Mouse (Mus musculus): ENCODE data around the gene Itgb2.
A peak's percentile ranks its signal among the peaks of the same experiment; 100 is the strongest.

Gene Itgb2

GRCm38 (mm10) chr10:77587091-77587775 is 57.2 kb downstream of the Itgb2 start:
- DNase-seq (ENCODE audit: low spot score in 2 of 2) = no peak

- no peak for DNase-seq (ENCODE audit: low spot score in 2 of 2)
These were observed 58.0 kb downstream of the Itgb2 start for GRCm38 (mm10) chr10:77588036-77588435.

GRCm38 (mm10) chr10:77589117-77589516 is 59.1 kb downstream of the Itgb2 start:
- DNase-seq (ENCODE audit: low spot score in 2 of 2) = no peak

GRCm38 (mm10) chr10:77589749-77590148 is 59.7 kb downstream of the Itgb2 start:
- DNase-seq (ENCODE audit: low spot score in 2 of 2) = no peak

- DNase-seq (ENCODE audit: low spot score in 2 of 2) = peak in 1 of 2 experiments; percentile 39
These were observed 60.8 kb downstream of the Itgb2 start for GRCm38 (mm10) chr10:77590812-77591211.

- no peak for DNase-seq (ENCODE audit: low spot score in 2 of 2)
These were observed 61.5 kb downstream of the Itgb2 start for GRCm38 (mm10) chr10:77591546-77591945.

- DNase-seq (ENCODE audit: low spot score in 2 of 2) = no peak
These were observed 66.0 kb downstream of the Itgb2 start for GRCm38 (mm10) chr10:77596060-77596459.

- DNase-seq (ENCODE audit: low spot score in 2 of 2) = no peak
These were observed 73.0 kb downstream of the Itgb2 start for GRCm38 (mm10) chr10:77603021-77603420.

- DNase-seq (ENCODE audit: low spot score in 2 of 2) = no peak
These were observed 74.1 kb downstream of the Itgb2 start for GRCm38 (mm10) chr10:77604111-77604510.

GRCm38 (mm10) chr10:77604958-77605357 is 74.9 kb downstream of the Itgb2 start:
- DNase-seq (ENCODE audit: low spot score in 2 of 2) = no peak

GRCm38 (mm10) chr10:77605368-77605767 is 75.3 kb downstream of the Itgb2 start:
- no peak for DNase-seq (ENCODE audit: low spot score in 2 of 2)

GRCm38 (mm10) chr10:77605908-77606826 is 76.1 kb downstream of the Itgb2 start, which contains the start of the genes Sumo3 and Gm49325:
Gene Sumo3, plus strand, starts transcription at chr10:77606097.
Gene Gm49325, plus strand, starts transcription at chr10:77606197.
- peak; percentile 97 to 99 for DNase-seq (ENCODE audit: low spot score in 2 of 2)

GRCm38 (mm10) chr10:77606855-77607254 is 76.8 kb downstream of the Itgb2 start:
- DNase-seq (ENCODE audit: low spot score in 2 of 2) = no peak

GRCm38 (mm10) chr10:77607441-77607840 is 77.4 kb downstream of the Itgb2 start:
- no peak for DNase-seq (ENCODE audit: low spot score in 2 of 2)

GRCm38 (mm10) chr10:77608589-77608988 is 78.5 kb downstream of the Itgb2 start:
- DNase-seq (ENCODE audit: low spot score in 2 of 2) = no peak

- no peak for DNase-seq (ENCODE audit: low spot score in 2 of 2)
These were observed 80.3 kb downstream of the Itgb2 start for GRCm38 (mm10) chr10:77610221-77610961.

- DNase-seq (ENCODE audit: low spot score in 2 of 2) = peak in 1 of 2 experiments; percentile 31
These were observed 83.4 kb downstream of the Itgb2 start for GRCm38 (mm10) chr10:77613409-77613808.

Data from urinary bladder, postnatal 4 days (tissue).